Mouse (Mus musculus) gastrocnemius, adult 8-10 months (tissue): ENCODE results near the gene Olfml2b. TPM values are rescaled to one million over a fixed set of nuclear protein-coding genes. Genes with fewer than 3 reads are reported as not detected.

Experiments used
- DNase-seq, 2 experiments: peaks; one replicate each; pipeline ENCODE4 v3.0.0; 2022; ENCODE audit warnings: low spot score in 2 of 2
- total RNA-seq, 4 experiments: library from RNA; stranded (reverse); gene quantifications; 2 replicates each; pipeline ENCODE4 v1.2.4; 2022

Olfml2b gene
- total RNA-seq: 1 to 10 TPM; 1.5 to 3.4 (median 2.0) TPM

GRCm38 (mm10) chr1:170644255-170645205 is at the start of gene Olfml2b:
TSS of gene Olfml2b (plus strand) at chr1:170644532.
- peak; percentile 69 to 79 for DNase-seq

GRCm38 (mm10) chr1:170594575-170594974 is 49.8 kb upstream of the Olfml2b start:
- no peak for DNase-seq

GRCm38 (mm10) chr1:170605228-170606001 is 38.9 kb upstream of the Olfml2b start:
- DNase-seq: no peak

GRCm38 (mm10) chr1:170607231-170607917 is 37.0 kb upstream of the Olfml2b start:
- DNase-seq: no peak

- DNase-seq: no peak
Measured at GRCm38 (mm10) chr1:170608461-170609071, 35.8 kb upstream of the Olfml2b start.

- no peak for DNase-seq
Measured at GRCm38 (mm10) chr1:170609872-170610271, 34.5 kb upstream of the Olfml2b start.

- DNase-seq: no peak
Measured at GRCm38 (mm10) chr1:170610289-170610688, 34.0 kb upstream of the Olfml2b start.

GRCm38 (mm10) chr1:170610695-170611094 is 33.6 kb upstream of the Olfml2b start:
- DNase-seq: no peak

GRCm38 (mm10) chr1:170611631-170612030 is 32.7 kb upstream of the Olfml2b start:
- DNase-seq: no peak

GRCm38 (mm10) chr1:170612968-170613872 is 31.1 kb upstream of the Olfml2b start:
- peak in 1 of 2 experiments; percentile 18 for DNase-seq

GRCm38 (mm10) chr1:170619686-170620374 is 24.5 kb upstream of the Olfml2b start:
- no peak for DNase-seq

GRCm38 (mm10) chr1:170622934-170623333 is 21.4 kb upstream of the Olfml2b start:
- no peak for DNase-seq

- no peak for DNase-seq
Measured at GRCm38 (mm10) chr1:170623432-170623831, 20.9 kb upstream of the Olfml2b start.

GRCm38 (mm10) chr1:170630489-170630888 is 13.8 kb upstream of the Olfml2b start:
- no peak for DNase-seq

GRCm38 (mm10) chr1:170631571-170631970 is 12.8 kb upstream of the Olfml2b start:
- no peak for DNase-seq

GRCm38 (mm10) chr1:170632385-170632784 is 11.9 kb upstream of the Olfml2b start:
- DNase-seq: peak; percentile 50 to 58

GRCm38 (mm10) chr1:170632856-170633255 is 11.5 kb upstream of the Olfml2b start:
- no peak for DNase-seq

GRCm38 (mm10) chr1:170638941-170639340 is 5.4 kb upstream of the Olfml2b start:
- no peak for DNase-seq

GRCm38 (mm10) chr1:170645896-170646605 is 1.7 kb downstream of the Olfml2b start:
- no peak for DNase-seq
